Mouse (Mus musculus) kidney, postnatal 14 days (tissue): Measurements from ENCODE around the gene Rdh8.

ENCODE experiments used
- DNase-seq: peaks from one replicate; pipeline ENCODE4 v3.0.0; 2022; ENCODE audit warnings: mixed read lengths

Rdh8 gene

DNA sequence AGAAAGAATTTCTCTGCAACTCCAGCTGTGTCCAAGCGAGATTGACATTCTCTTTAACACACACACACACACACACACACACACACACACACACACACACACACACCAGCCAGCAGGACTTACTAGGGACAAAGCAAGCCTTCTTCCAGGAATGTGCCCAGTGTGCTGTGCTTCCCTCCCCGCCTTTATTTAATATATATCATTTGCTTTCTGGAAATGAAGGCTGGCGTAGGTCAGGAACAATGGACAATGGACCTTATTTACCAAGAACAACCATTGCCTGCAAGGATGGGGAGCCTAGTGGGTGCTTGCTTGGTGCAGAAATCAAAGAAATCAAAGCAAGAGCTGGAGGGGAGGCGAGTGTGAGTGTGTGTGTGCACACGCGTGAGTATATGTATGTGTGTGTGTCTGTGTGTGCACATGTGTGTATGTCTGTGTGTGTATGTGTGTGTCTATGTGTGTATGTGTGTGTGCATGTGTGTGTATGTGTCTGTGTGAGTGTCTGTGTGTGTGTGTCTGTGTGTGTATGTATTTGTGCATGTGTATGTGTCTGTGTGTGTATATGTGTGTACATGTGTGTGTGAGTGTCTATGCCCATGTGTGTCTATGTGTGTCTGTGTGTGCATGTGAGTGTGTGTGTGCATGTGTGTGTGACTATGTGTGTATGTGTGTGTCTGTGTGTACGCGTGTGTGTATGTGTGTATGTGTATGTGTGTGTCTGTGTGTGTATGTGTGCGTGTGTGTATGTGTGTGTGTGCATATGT, 19.1 kb downstream of the Rdh8 start:
- no peak for DNase-seq

DNA sequence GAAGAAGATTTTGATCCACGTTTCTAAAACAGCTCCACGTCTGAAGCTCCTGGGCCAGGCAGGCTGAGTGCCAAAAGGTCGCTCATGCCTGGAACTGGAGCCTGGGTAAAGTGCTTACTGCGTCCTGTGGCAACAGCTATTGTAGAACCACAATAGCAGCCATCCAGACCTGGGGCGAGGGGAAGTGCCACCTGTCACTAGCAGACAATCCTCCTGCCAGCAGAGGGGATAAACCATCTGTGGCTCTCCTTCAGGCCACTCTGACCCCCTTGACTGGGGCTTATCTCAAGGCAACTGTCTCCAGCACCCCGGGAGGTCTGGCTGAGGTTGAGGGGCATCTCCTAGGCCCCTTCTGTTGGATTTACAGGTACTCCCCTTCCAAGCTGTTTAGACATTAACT, 20.6 kb downstream of the Rdh8 start:
- DNase-seq: no peak

DNA sequence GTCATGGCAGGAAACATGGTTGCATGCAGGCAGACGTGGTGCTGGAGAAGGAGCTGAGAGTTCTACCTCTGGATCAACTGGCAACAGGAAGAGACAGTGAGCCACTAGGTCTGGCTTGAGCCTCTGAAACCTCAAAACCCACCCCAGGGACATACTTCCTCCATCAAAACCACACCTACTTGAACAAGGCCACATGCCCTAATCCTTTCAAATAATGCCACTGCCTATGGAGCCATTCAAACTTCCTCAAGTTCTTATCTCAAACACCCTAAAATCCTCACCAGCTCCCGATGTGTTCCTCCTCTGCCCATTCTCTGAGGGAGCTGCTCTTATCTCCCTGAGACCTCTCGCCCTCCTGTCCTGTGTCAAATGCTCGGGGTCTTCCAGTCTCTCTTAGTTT, 23.9 kb downstream of the Rdh8 start:
- no peak for DNase-seq

DNA sequence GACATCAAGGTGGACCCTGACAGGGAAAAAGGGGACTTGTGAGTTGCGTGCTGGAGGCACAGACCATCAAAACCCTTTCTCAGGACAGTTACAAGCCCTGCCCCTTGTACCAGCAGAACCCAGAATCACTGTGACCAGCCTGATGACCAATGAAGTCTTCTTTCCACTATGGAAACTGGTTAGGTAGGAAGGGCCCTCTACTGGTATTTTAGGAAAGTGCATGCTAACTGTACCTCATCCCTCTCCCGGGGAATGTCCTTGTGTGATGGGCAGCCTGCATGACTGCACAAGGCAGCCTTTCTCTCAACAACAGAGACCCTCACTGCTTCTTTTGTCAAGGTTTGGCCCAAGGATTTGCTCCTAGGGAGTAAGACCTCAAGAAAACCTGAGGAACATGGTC, 24.4 kb downstream of the Rdh8 start:
- DNase-seq: peak; percentile 12

DNA sequence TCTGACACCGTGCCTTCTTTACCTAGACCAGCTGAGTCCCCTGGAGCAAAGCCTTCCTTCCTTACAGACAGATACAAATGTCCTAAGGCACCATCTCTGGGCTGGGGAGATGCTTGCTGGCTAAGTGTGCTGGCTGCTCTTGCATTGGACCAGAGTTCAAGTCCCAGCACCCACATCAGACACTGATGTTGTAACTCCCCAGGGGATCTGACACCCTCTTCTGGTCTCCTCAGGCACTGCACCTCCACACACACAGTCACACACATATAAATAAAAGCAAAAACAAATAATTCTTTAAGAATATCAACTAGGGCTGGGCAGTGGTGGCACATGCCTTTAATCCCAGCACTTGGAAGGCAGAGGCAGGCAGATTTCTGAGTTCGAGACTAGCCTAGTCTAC, 31.9 kb downstream of the Rdh8 start:
- no peak for DNase-seq

DNA sequence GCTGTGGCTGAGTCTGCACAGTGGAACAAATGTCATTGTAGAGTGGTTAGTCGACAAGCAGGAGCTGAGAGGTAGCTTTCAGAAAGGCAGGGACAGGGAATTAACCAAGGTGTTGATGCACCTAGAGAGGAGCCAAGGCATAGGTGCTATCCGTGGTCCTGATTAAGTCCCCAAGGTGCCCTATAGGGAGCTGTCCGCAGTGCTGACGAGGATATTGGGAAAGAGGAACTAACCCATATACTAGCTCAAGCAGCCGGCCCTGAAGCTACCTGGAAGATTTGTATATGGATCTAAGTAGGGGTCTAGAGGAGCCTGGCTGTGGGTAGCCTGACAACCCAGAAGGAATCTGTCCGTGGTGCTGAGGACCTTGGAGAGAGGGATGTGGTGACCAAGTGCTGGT, 38.8 kb downstream of the Rdh8 start:
- DNase-seq: peak; percentile 68

DNA sequence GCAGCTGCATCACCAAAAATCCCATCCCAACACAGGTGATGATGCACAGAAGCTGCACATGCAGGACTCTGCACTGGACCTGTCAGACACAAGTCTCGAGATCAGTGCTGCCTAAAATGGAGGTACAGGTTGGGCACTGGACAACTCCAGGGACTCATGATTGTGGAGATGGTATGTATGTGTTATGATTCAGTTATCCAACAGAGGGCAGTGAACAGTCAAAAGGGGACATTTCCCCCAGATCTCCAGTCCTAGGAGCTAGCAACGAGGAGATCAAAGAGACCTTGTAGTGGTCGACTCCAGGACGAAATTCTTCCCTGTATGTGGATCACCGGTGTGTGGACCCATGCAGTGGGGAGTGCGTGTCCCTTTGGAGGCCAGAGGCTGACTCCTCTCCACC, 41.6 kb downstream of the Rdh8 start:
- no peak for DNase-seq

DNA sequence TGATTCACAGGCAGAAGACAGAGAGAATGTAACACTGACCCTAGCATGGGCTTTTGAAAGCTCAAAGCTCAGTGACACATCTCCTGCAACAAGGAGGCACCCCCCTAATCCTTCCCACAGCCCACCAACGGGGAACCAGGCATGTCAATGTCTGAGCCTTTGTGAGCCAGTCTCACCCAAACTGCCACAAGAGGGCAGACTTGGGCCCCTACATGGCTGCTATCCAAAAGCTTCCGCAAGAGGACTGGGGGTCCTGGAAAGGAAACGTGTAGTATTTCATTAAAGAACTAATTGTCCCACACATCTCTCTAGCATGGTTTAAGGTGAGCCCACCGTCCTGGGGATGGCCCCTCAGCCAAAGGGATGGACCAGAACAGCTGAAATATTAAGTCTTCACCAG, 43.5 kb downstream of the Rdh8 start:
- DNase-seq: no peak

DNA sequence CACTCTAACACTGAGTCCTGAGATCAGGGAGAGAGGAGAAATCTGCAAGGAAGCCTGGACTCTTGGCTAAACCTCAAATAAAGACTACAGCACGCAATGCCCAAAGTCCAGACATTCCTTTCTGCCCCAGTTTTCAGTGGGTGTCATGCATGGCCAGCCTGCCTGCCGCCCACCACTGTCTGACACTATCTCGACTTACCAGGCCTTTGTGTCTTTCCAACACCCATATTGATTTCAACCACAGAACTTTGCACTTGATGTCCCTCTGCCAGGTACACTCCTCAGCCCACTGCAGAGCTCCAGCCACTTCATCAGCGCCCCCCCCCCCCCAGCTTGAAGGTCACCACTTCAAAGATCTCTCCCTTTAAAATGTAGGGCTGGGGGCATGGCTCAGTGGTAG, 43.9 kb downstream of the Rdh8 start:
- no peak for DNase-seq

DNA sequence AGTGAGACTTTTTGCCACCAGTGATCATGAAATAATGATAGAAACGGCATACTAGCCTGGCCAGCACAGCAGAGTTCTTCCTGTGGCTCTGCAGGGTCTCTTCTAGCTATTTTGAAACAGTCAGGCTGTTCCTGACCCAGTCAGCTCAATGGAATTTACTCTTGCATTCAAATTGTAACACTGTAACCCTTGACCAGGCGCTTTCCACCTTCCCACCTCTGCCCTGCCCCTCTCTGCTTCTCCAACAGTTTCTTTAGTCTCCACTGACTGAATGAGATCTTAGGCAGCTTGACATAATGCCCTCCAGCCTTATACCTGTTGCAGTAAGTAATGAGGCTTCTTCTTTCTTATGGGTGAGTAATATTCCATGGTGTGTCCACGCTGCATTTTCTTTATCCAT, 48.6 kb downstream of the Rdh8 start:
- DNase-seq: no peak

DNA sequence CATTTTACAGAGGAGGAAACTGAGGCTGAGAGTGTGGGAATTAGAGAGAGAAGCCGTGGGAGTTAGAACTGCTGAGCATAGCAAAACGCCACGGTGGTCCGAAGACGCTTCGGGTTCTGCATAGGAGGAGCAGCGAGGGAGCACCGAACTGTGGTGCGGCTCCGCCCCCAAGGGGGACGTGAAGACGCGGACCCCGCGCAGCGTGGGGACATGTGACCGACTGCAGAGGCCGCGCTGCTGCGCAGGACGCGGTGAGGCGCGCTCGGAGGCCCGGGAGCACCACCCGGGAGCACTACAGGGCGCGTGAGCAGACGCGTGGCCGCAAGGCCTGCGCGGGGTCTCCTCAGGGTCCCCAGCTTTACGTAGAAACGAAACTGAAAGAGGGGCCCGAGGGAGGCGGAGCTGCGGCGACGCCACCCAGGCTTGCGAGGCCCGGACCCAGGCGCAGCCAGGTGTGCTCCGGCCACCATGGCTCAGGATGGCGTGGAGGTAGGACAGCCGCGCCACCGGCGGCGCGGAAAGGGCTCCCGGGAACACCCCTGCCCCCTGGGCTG, 50.2 kb downstream of the Rdh8 start, which contains the start of gene A230050P20Rik:
TSS of gene A230050P20Rik (plus strand) at position 195 of the 554 bp plus-strand sequence.
- peak; percentile 69 for DNase-seq

DNA sequence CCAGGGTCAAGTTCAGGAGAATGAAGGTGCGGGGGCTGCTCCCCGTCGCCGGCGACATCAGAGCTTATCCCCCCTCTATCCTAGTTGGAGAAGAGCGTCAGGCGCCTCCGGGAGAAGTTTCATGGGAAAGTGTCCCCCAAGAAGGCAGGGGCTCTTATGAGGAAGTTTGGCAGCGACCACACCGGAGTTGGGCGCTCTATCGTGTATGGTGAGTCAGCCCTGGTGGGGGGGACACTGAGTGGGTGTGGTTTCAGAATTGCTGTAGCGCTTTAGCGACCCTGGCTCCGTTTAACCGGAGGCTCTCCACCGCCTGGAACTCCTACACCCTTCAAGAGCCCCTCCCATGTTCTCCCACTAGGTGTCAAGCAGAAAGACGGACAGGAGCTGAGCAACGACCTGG, 50.9 kb downstream of the Rdh8 start:
- no peak for DNase-seq

DNA sequence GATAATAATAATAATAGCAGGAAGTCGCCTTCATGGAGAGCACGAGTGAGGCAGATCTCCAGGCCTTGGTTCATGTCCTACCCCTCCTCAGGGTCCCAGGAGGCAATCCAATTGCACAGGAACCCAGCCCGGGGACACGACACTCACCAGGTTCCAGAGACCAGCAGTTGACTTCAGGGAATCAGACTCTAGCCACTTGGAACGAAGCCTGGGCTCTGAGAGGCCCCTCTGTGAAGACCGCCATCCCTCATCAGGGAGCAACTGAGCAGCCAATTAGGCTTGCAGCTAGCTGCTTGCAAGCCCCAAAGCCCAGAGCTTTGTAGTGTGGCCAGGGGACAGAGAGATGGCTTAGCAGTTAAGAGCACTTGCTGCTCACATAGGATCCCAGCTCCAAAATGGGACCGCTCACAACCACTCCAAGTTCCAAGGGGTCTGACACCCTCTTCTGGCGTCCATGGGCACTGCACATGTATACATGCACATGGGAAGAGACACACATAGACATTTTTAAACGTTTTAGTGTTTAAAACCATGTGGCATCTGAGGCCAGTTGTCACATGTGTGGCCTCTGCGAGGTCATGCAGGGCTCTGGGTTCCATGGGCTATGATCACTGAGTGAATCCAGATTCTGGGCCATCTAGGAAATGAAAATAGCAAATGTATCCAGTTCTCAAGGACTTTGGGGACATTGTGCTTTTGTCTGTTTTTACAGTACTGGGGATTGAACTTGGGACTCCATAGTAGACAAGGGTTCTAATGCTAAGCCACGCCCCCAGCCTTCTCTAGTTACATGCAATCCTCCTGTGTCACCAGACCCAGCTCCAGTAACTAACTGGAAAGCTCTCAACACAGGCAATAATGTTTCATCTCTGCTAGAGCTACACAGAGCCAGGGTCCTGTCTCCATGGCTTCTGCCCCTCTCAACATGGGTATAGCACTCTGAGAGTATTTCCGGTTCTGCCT, 52.2 kb downstream of the Rdh8 start:
- no peak for DNase-seq

DNA sequence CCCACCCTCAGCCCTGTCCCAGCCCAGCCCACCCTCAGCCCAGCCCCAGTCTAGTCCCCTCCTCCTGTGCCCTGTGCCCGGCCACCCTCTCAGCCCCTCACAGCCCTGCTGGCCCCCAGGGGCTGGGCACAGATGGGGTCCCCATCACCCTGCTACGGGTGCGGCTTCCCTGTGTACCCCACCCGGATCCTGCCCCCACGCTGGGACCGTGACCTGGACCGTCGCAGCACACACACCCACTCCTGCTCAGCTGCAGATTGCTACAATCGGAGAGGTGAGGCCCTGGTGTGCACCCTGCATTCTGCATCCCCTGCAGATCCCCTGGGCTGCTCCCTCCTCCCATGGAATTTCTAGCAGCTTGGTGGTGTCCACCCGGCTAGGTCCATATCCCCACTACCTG, 54.7 kb downstream of the Rdh8 start:
- no peak for DNase-seq

DNA sequence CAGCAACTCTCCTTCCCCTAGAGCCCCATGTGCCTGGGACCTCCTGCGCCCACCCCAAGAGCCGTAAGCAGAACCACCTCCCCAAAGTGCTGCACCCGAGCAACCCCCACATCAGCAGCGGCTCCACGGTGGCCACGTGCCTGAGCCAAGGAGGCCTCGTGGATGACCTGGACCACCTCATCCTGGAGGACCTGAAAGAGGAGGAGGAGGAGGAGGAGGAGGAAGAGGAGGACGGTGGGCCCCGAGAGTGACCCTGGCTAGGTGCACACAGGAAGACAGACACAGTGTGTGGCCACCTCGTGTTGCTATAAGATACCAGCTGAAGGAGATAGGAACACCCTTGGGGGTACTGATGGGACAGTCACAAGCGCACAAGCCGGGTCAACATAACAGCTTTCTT, 55.2 kb downstream of the Rdh8 start:
- DNase-seq: no peak

DNA sequence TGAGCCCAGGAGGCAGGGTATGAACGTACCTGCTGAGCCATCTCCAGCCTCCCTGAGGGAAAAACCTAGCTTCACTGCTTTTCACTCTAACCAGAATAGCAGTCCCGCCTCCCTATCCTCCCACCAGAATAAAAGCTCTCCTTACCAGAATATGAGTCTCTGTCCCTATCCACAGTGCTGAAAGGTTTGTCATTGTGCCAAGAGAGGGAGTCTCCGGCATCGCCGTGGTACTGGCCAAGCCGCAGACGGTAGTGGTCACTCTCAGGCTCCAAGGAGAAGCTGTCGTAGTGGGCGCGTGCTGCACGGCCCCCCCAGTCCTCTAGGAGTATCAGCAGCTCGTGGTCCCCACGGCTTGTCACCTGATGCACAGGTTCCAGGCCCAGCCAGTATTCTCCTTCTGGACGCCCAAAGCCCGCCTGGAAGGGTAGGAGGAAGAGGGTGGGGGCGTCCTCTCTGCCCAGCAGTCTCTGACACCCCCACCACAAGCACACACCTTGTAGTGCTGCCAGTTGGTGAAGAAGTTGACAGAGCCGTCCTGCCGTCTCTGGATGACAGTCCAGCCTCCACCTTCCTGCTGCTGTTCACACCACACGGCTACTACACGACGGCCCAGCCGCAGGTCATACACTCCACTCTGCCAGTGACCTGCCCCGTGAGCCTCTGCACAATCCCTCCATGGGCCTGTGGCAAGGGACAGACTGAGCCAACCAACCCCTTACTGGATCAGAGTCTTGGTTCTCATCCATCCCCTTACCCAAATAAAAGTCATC, 56.9 kb downstream of the Rdh8 start:
- no peak for DNase-seq
